Mouse (Mus musculus) gastrocnemius, postnatal 36 days (tissue): ENCODE results near the gene Akap13. TPM values are rescaled to one million over a fixed set of nuclear protein-coding genes. Genes with fewer than 3 reads are reported as not detected.

ENCODE experiments used
- DNase-seq, 2 experiments: peaks; one replicate each; pipeline ENCODE4 v3.0.0; 2022
- intact Hi-C: fragments of 180-260 bp; cut with DNase I; formaldehyde crosslinking; loops from one replicate; pipeline ENCODE4 v1.15.1; 2025
- total RNA-seq, 2 experiments: library from RNA; stranded (reverse); gene quantifications; 2 replicates each; pipeline ENCODE4 v1.2.3; 2021

Gene Akap13
- total RNA-seq, 2 experiments from 2014 or later = 47.3 to 70.7 TPM

GRCm38 (mm10) chr7:75456152-75456888 is 986 bp downstream of the Akap13 start:
- intact Hi-C loops = loop anchor here (5.0 kb wide), 1 partner anchor 59 kb away; no protein-coding TSS in a partner anchor
- DNase-seq = no peak

- no peak for DNase-seq
- intact Hi-C loops = no loop called here
These were observed 5.0 kb downstream of the Akap13 start for GRCm38 (mm10) chr7:75460290-75460689.

- intact Hi-C loops = no loop called here
- no peak for DNase-seq
These were observed 8.3 kb downstream of the Akap13 start for GRCm38 (mm10) chr7:75463579-75464162.

DNA sequence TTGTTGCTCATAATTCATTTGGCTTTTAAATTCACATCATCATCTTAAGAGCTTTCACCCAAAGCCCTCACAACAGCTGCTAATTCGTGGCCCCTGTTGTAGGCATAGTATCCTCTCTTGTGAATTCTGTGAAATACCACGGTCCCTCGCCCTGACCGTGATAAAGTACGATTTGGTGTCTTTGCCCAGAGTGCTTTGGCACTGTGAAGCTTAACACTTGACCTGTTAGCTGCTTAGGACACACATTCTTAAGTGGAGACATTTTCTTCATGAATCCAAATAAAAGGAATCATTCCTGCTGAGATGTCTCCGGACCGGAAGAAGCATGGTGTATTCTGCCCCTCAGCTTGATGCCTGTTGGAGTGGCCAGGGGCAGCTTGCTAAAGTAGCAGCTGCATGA is 12.5 kb downstream of the Akap13 start:
- no peak for DNase-seq
- intact Hi-C loops = no loop called here

- DNase-seq = no peak
- intact Hi-C loops = no loop called here
These were observed 15.1 kb downstream of the Akap13 start for GRCm38 (mm10) chr7:75470318-75470925.

- intact Hi-C loops = no loop called here
- no peak for DNase-seq
These were observed 17.2 kb downstream of the Akap13 start for GRCm38 (mm10) chr7:75472316-75473195.

GRCm38 (mm10) chr7:75473294-75473693 is 18.0 kb downstream of the Akap13 start:
- intact Hi-C loops = no loop called here
- DNase-seq = no peak

DNA sequence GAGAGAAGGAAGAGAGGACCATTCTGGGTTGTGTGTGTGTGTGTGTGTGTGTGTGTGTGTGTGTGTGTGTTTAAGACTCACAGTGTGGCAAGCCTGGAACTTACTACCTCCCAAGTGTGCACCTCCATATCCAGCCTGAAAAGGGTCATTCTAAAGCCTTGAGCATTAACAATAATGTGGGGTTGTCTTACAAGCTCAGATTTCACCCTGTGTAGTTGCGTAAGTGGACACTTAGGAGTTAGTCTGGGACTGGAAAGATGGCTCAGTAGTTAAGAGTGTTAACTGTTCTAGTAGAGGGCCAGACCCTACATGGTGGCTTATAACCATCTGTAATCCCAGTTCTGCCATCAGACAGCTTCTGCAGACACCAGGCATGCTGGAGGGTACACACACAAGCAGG is 18.7 kb downstream of the Akap13 start:
- intact Hi-C loops = no loop called here
- no peak for DNase-seq

DNA sequence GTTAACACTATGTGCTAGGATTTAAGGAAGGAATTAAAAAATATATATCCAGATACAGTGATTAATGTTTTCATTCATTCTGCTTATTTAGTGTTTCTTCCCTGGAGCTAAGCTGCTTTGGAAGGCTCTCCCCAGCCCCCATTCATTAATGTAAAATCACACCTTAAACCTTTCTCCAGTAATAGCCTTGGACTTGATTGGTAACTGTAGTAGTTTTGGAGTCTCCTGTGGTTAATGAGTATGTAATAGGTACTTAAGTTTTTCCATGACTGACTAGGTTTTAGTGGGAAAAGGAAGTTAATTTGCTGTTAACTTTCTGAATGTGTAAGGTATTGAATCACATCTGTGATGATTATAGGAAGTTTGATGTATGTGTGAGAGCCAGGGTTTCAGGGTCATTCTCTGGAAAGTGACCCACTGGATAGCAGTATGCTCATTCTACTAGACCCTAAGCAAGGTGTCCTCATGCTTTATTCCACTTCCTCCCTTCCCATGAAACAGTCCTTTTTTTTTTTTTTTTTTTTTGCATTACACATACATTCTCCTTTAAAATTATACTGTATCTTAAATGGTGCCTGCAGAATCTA is 19.3 kb downstream of the Akap13 start:
- intact Hi-C loops = no loop called here
- DNase-seq = no peak

- intact Hi-C loops = no loop called here
- no peak for DNase-seq
These were observed 22.7 kb downstream of the Akap13 start for GRCm38 (mm10) chr7:75478060-75478459.

DNA sequence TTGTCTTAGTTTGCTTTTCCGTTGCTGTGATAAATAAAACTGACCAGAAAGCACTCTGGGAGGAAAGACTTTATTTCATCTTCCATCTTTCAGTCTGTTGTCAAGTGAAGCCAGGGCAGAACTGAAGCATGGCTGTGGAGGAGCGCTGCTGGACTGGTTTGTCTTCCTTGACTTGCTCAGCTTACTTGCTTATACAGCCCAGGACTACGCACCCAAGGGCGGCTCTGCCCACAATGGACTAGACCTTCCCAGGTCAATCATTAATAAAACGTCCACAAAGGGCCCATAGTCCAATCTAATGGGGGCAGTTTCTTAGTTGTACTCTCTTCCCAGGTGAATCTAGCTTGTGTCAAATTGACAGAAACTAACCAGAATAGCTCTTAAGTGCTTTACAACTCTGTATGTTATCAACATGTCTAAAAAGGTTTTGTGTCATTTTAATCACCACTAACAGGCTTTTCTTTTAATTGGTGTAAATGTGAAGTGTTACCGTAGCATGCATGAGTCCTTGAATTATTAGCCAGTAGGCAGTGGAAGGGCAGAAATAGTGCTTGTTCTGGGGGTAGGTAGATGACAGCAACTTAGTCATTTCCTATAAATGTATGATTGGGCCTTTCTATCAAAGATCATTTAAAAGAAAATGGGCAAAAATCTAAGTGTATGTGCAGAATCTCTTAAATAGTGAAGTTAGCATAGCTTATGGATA is 25.5 kb downstream of the Akap13 start:
- no peak for DNase-seq
- intact Hi-C loops = no loop called here

GRCm38 (mm10) chr7:75486031-75486430 is 30.7 kb downstream of the Akap13 start:
- intact Hi-C loops = no loop called here
- DNase-seq = no peak

DNA sequence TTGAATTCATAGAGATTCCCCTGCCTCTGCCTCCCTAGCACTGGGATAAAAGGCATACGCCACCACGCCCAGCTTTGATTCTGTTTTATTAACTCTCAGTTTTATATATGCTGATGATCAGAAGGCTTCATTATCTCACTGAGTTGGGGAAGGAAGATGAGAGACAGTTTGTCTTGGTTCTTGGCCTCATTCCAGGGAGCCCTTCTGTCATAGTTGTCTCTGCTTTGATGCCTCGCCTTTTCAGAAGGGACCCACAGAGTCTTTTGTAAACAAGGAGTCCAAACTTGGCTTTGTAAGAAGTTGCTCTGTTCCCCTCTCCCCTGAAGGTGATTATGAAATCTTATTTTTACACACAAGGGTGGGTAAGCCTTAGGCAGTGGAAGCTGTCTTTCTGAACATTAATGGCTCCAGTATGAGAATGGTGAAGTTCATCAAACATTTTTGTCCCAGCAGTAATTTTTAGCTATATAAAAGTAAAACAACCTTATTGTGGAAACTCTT is 40.7 kb downstream of the Akap13 start:
- intact Hi-C loops = no loop called here
- DNase-seq = no peak

- intact Hi-C loops = no loop called here
- no peak for DNase-seq
These were observed 43.3 kb downstream of the Akap13 start for GRCm38 (mm10) chr7:75498627-75499026.

DNA sequence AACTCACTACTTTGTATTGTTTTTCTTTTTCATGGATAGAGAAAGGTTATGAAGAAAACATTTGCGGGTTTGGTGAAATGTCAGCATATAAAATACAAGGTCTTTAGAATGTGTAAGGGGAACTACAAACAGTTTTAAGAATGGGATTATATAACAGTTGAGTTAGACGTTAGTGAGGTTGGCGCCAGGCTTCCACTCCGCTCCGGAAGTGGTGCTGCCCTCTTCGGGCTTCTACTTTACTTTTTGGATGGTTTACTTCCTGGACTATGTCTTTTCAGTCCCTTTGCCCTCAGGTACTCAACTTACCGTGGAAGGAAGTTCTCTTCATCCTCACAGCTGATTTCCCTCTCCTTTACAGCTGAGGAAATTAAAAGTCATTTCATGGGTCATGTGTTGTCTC is 43.9 kb downstream of the Akap13 start:
- intact Hi-C loops = no loop called here
- no peak for DNase-seq

DNA sequence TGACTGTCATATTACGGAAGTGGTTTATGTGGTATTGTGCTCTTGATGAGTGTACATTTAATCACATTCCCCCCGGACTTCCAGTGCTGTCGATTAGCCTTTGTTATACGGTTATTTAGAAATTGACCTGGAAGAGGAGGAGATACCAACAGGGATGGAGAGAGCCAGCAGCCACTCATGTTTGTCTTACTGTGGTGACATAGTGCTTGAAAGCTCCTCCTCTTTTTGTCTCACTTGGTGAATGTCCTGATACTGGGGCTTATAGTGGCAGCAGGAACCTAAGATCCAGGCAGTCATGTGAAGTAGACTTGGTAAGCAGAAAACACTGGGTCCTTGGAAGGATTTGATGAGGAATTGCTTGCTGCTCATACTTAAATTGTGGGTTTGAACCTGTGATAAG is 44.8 kb downstream of the Akap13 start:
- DNase-seq = no peak
- intact Hi-C loops = no loop called here

DNA sequence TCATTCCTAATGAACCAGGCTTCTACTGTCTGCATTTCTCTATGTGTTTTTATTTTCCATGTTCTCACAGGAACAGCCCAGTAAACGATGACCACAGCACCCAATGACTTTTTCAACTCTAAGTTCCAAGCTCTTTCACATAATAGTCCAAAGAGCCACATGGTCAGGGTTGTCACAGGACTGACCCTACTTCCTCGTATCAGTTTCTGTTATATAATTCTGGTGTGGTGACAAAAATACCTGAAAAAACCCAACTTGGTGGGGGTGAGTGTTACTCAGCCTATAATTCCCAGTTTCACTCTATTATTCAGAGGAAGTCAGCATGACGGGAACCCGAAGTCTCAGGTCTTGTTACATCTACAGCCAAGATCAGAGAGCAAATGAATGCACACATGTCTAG is 45.5 kb downstream of the Akap13 start:
- no peak for DNase-seq
- intact Hi-C loops = no loop called here

- no peak for DNase-seq
- intact Hi-C loops = no loop called here
These were observed 49.2 kb downstream of the Akap13 start for GRCm38 (mm10) chr7:75504524-75504923.

GRCm38 (mm10) chr7:75506628-75507027 is 51.3 kb downstream of the Akap13 start:
- DNase-seq = no peak
- intact Hi-C loops = no loop called here
